Mouse (Mus musculus): ENCODE measurements around the gene Ptch2.

GRCm38 (mm10) chr4:117156372-117156771 is 60.5 kb downstream of the Ptch2 start:
- TF ChIP-seq GATA1 (IDR thresholded peaks at IDR 0.05; ENCODE audit: low read length) (no peak), TAL1 (IDR thresholded peaks at IDR 0.05; ENCODE audit: low read length) (no peak)

All from erythroblast, embryonic 14.5 days (primary cell).